Mouse (Mus musculus): ENCODE data around the gene Vmn1r1.

Vmn1r1 gene

GRCm38 (mm10) chr1:182137204-182138125 is 26.8 kb downstream of the Vmn1r1 start:
- no peak for DNase-seq (ENCODE audit: low read depth in 2 of 2, low spot score in 2 of 2)

- peak; percentile 13 to 44 for DNase-seq (ENCODE audit: low read depth in 2 of 2, low spot score in 2 of 2)
These were observed 33.5 kb downstream of the Vmn1r1 start for GRCm38 (mm10) chr1:182130830-182131229.

GRCm38 (mm10) chr1:182124924-182125368 is 39.3 kb downstream of the Vmn1r1 start:
- peak; percentile 77 to 81 for DNase-seq (ENCODE audit: low read depth in 2 of 2, low spot score in 2 of 2)

GRCm38 (mm10) chr1:182124506-182124905 is 39.8 kb downstream of the Vmn1r1 start, which contains the start of gene Srp9:
TSS of gene Srp9 (plus strand) at chr1:182124737.
- DNase-seq (ENCODE audit: low read depth in 2 of 2, low spot score in 2 of 2), result peak; percentile 95 to 97

- no peak for DNase-seq (ENCODE audit: low read depth in 2 of 2, low spot score in 2 of 2)
These were observed 41.9 kb downstream of the Vmn1r1 start for GRCm38 (mm10) chr1:182122413-182122812.

DNA sequence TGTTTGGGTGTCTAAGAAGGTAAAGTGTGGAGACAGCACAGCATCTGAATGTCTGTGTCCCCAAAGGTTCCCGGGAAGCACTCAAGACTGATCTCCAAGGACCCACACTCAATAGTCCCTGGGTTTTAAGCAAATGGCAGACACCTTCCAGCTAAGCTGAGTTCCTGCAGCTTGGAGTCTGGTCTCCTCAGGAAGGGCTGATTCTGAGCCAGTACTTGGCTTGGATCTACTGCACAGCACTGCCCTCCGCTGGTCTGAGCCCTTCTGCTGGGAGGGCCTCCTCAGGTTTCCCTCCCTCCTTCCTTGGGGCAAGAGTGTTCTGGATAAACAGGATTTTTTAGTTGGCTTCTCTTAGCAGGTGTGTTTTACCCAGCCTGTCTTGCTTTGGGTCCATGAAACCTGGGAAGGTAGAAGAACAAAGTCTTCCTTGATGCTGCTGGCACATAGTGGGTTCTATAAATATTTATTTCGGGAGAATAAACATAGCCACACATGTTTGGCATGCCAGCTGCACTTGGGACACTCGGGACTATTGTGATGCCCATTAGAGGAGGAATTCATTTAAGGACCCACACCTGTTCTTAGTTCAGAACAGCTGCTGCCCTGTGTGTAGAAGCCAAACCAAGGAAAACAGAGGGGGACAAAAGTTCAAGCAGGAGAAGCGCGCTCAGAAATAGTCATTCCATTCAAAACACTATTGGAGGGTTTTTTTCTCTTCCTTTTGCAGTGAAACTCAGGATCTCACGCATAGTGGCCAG is 48.5 kb downstream of the Vmn1r1 start:
- no peak for DNase-seq (ENCODE audit: low read depth in 2 of 2, low spot score in 2 of 2)

DNA sequence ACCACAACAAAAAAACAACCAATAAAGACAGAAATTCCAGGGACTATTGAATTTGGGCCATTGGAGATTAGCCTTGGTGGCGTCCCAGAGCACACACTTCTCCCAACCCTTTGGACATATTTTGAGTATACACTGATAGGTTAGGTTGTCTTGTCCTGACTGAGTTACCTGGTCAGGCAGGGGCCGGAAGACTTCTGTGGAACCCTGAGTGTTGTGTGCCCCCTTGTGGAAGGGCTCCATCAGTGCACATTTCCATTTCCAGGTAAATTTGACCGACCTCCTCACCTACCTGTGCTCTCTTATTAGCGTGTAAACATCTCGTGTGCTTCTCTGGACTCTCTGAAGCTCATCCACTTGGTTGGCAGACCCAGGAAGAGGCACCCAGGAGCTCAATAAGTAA is 49.1 kb downstream of the Vmn1r1 start:
- peak; percentile 3 to 28 for DNase-seq (ENCODE audit: low read depth in 2 of 2, low spot score in 2 of 2)

- no peak for DNase-seq (ENCODE audit: low read depth in 2 of 2, low spot score in 2 of 2)
These were observed 50.4 kb downstream of the Vmn1r1 start for GRCm38 (mm10) chr1:182113587-182114500.

DNA sequence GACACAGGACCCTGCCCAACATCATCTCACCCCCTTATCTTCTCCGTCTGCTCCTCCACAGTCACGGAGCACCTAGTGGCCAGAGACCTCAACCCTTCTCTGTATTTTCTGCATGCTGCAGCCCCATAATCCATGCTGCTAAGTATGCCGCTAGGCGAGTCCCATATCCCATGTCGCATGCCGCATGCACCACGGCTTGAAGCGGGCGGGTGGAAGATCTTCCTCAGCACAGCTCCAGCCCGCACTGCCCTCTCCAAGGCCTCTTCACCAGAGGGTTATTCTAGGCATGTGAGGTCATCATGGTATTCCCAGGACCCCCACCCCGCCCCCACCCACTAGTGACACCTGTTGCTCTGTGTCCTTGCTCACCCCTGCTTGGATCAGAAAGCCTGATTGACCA is 51.2 kb downstream of the Vmn1r1 start:
- DNase-seq (ENCODE audit: low read depth in 2 of 2, low spot score in 2 of 2), result no peak

GRCm38 (mm10) chr1:182112385-182112784 is 51.9 kb downstream of the Vmn1r1 start:
- no peak for DNase-seq (ENCODE audit: low read depth in 2 of 2, low spot score in 2 of 2)

DNA sequence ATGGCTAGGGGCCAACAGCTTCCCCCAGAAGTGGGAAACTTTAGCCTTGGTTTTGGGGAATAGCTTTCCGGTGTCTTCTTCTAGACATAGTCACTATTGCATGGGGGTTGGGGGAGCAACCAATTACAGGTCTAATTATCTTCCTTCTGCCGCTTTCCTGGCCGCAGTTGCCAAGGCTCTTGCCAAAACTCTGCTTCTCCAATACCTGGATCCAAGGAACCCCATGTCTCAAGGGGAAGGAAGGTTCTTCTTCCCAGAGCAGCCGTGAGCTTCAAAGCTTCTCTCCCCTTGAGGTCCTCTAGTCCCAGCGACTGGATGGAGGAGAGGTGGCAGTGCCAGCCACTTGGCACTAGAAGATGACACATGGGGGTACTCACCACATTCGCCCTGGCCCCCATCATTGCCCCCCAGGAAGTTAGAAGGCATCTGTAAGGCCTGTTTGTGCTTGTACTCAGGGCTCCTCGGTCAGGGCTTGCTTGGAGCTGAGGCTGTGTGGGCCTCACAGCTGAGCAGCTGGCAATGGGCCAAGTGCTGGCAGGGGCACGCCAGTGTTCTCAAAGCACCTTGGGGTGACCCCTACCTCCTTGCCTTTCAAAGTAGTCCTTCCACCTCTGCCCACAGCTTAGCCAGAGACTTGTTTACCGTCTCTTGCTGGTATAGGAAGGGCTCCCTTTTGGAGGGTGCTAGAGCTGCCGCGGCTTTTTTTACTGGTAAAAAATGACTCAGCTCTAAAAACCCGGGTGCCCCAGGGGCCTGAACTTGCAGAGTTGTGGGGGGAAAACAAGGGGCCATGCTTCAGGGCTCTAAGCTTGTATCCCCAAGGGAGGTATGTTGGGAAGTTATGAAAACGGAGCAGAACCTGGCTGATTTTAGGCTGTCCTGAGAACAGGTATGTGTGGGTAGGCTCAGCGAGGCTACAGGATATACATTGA is 52.6 kb downstream of the Vmn1r1 start:
- DNase-seq (ENCODE audit: low read depth in 2 of 2, low spot score in 2 of 2), result no peak

DNA sequence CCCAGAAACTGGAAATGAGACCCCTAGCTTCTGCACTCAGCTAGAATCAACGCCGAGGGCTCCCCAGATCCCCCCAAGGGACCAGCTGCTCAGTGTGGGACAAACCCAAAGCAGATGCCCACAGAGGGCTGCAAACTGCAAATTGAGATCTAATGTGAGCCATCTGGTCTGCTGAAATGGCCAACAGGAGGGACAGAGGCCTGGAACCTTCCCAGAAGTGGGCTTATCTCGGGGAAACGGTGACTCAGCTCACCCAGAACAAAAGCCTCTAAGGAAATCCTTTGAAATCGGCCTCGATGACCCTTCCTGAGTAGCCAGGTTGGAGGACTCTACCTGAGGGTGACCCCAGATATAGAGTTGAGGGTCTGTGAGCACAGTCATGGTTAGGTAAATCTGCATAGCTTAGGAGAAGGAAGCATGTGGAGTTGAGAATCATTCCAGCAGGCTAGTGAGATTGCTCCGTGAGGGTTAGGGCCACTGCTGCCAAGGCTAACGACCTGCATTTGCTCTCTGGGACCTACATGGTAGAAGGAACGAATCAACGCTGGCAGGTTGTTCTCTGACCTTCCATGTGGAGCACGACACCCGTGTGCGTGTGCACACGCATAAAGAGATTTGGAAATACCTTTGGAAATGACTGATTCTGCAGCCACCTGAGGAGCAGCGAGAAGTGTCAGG is 53.4 kb downstream of the Vmn1r1 start:
- no peak for DNase-seq (ENCODE audit: low read depth in 2 of 2, low spot score in 2 of 2)

- DNase-seq (ENCODE audit: low read depth in 2 of 2, low spot score in 2 of 2), result no peak
These were observed 54.1 kb downstream of the Vmn1r1 start for GRCm38 (mm10) chr1:182110185-182110584.

DNA sequence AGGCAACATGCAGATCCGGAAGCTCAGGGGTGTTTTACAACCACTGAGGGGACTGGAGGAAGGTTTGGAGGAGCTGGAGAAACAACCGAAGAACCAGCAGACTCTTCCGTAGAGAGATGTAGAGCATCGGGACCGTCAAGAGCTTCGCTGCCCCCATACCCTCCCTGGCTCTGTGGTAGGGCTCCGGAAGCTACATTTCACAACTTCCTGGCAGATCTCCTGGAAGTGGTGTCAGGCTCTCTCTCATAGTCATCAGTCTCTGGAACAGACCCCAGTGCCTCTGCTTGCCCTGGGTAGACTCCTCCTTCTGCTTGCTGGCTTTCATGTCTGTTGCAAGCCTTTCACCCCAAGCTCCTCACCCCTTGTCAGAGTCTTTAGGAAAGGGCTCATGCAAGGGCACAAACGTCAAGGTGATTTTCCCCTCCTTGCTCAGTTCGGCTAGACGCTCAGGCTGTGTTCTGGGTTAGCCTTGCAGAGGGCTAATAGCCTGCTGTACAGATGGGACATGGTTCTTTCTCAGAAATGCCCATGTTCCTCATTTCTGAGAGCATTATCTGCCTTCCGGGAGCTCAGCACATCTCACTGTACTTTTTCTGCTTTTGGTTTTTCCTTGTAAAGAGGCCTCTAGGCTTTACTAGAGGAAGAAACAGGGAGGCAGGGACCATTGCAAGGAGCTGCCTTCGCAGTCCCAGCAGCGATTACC is 55.7 kb downstream of the Vmn1r1 start:
- peak in 1 of 2 experiments; percentile 12 for DNase-seq (ENCODE audit: low read depth in 2 of 2, low spot score in 2 of 2)

- no peak for DNase-seq (ENCODE audit: low read depth in 2 of 2, low spot score in 2 of 2)
These were observed 57.0 kb downstream of the Vmn1r1 start for GRCm38 (mm10) chr1:182107251-182107650.

DNA sequence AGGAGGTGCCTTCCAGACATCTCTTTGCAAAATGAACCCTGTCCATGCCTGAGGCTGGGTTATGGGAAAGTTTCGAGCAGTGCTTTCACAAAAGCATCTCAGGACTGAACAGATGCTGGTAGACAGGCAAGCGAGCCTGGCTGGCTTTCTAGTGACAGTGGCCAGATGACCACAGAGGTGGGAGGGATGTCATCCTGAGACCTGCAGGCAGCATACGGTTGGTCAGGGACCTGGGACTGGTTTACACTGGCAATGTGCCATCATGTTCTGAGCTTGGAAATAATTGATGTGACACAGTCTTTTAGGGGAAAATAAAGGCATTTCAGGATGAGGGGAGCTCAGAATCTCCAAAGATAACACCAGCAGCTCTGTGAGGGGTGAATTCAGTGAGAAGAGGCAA is 59.3 kb downstream of the Vmn1r1 start:
- DNase-seq (ENCODE audit: low read depth in 2 of 2, low spot score in 2 of 2), result no peak

Data from CD8-positive naive resting alpha-beta T cell, adult 2 months (primary cell).